Mouse (Mus musculus): ENCODE data around the gene Oas1g.
"Not testable (repeated sequence)": the region's sequence is repeated elsewhere in the genome, so short reads cannot be mapped to it uniquely, and the experiment has no call there.

GRCm38 (mm10) chr5:120906791-120907733, 19.6 kb upstream of the Oas1g start, which contains the start of gene Oas1a:
- not testable (repeated sequence) for TF ChIP-seq POLR2A (IDR thresholded peaks at IDR 0.05; ENCODE audit: control insufficient read depth in 1 of 2, insufficient read depth in 1 of 2, low read depth in 1 of 2, low read length in 2 of 2, poor library complexity in 1 of 2); GATA1 (IDR thresholded peaks at IDR 0.05; ENCODE audit: low read depth, low read length); CTCF (IDR thresholded peaks at IDR 0.05 in 2 of 3, conservative IDR thresholded peaks at IDR 0.05 in 1 of 3; ENCODE audit: control insufficient read depth in 1 of 3, insufficient read depth in 1 of 3, low read depth in 2 of 3, low read length in 3 of 3, poor library complexity in 1 of 3, severe bottlenecking in 1 of 3); USF1 (IDR thresholded peaks at IDR 0.05; ENCODE audit: low read depth, low read length); ZKSCAN1 (IDR thresholded peaks at IDR 0.05; ENCODE audit: low read depth, low read length); MYC (IDR thresholded peaks at IDR 0.05; ENCODE audit: low read depth, low read length); UBTF (IDR thresholded peaks at IDR 0.05; ENCODE audit: borderline replicate concordance, insufficient read depth, low read depth, low read length); TCF12 (IDR thresholded peaks at IDR 0.05; ENCODE audit: low read depth, low read length); MAX (IDR thresholded peaks at IDR 0.05; ENCODE audit: low read length)
